Mouse (Mus musculus) bone marrow macrophage, adult 2 months (primary cell): ENCODE data around the gene Orm3.

Experiments
- CTCF ChIP-seq: IDR thresholded peaks from 2 replicates; pipeline ENCODE4 v1.5.1; 2012; ENCODE audit warnings: low read depth, mild to moderate bottlenecking, low read length, moderate library complexity
- POLR2A ChIP-seq: IDR thresholded peaks from 2 replicates; pipeline ENCODE4 v1.6.1; 2012; ENCODE audit warnings: mild to moderate bottlenecking, low read depth, low read length, borderline replicate concordance

DNA sequence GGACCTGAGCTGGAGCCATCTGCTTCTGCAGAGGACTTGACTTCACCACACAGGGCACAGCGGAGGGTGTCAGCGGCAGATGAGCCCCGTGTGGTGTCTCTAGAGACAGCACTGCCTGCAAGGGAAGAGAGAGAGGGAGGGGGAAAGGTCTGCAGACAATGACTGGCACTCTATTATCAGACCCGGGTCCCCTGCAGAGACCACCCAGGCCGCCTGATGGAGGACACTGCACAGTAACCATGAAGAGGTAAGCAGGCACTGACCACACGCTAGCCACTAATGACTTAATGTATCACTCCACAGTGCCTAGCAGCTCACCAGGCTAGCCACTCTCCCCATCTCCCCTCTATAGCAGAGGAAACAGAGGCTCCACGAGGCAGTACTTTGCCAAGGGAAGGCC, 14.9 kb downstream of the Orm3 start:
- TF ChIP-seq POLR2A = no peak
- no peak for TF ChIP-seq CTCF
